Mouse (Mus musculus): ENCODE data around the gene Asb10. TPM values are rescaled to one million over a fixed set of nuclear protein-coding genes. Genes with fewer than 3 reads are reported as not detected.
A peak's percentile ranks its signal among the peaks of the same experiment; 100 is the strongest.

Asb10 gene
- polyA plus RNA-seq, 1 experiment from 2014 or later = 0.16 TPM

DNA sequence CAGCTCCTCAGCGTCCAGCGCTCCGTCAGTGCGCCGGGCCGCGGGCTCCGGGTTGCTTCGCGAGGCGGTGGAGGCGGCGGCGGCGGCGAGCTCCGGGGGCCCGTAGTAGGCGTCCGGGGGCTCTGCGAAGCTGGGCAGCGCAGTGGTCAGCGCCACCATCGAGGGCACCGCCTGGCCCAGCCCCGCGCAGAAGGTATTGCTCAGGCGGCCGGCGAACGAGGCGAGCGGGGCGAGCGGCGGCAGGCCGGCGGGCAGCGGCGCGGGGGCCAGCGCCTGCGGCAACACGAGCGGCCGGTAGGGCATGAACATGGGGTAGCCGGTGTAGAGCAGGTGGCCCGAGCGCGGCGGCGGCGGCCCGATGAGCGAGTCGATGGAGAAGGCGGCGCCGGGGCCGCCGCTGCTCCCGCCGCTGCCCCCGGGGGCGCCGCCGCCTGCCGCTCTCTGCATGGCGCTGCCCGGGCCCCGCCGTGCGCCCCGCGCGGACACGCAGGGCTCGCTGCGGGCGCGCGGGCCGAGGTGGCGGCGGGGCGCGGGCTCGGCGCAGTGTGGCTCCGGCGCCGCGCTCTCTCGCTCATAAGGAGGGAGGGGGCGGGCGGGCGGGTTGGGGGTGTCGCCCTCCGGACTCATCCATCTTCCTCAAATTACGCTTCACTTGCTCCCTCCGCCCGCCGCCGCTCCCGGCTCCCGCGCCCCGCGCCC lies 14.4 kb downstream of the Asb10 start:
- Histone ChIP-seq H3K4me2 (ENCODE audit: low read depth, low read length) (peak overlapping the region; percentile 90), H3K27ac (ENCODE audit: low read length) (no peak overlapping the region), H3K27me3 (replicated peaks; ENCODE audit: control insufficient read depth, insufficient read depth, low read length) (peaks cover 83% of the 10 kb centered on the region), H3K36me3 (ENCODE audit: control insufficient read depth, insufficient read depth, low read length) (no peaks in the 10 kb centered on the region), H3K4me3 (ENCODE audit: low read length) (peak overlapping the region; percentile 49), H3K9ac (ENCODE audit: low read depth, low read length) (peak overlapping the region; percentile 43; the same call in 1 of the 2 replicates), H3K9me3 (ENCODE audit: control insufficient read depth, low read length) (no peaks in the 10 kb centered on the region), H3K4me1 (ENCODE audit: control insufficient read depth, insufficient read depth, low read length) (peaks cover 14% of the 10 kb centered on the region)
- ATAC-seq = 0 out of 2 replicates have a peak, but pooled peaks have one; percentile 29
- WGBS = under 1% methylated on average over 54 of the region's 109 CpGs

DNA sequence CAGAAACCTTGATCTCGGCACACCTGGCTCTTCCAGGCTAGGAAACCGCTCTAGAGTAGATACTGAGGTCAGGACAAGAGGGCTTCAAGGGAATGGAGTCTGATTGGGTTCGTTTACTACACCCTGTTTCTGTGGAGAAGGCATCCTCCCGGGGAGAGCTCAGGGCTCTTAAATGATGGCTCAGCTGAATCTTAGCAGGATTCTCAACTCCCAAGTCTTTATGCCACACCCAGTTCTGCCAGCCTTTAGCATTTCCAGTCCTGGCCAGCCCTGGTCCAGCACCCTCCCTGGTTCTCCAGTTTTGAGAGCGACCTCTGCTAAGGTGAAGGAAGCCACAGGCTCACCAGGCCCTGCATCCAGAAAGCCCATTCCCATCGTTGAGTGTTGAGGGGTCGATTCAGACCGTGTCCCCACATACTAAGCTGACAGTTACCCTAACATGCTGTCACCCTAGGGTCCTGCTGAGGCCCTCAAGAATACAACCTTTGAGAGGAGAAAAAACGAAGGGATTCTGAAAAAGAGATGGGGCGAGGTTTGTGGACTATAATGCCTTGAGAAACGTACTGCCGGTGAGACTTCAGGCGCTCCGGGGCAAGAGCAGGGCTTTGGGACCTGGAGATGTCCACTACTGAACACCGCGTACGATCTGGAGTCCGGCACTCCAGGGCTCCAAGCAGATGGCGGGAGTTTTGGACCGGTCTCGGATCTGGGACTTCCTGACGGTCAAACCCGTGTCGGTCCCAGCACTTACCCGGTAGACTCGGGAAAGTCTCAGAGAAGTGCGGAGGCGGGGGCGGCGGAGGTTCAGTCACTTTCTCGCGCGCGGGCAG lies 15.2 kb downstream of the Asb10 start:
- no peaks in the 10 kb centered on the region for H3K36me3 ChIP-seq (ENCODE audit: control insufficient read depth, insufficient read depth, low read length)
- no peak for ATAC-seq
- peak overlapping the region; percentile 49 for H3K4me3 ChIP-seq (ENCODE audit: low read length)
- no peak overlapping the region for H3K27ac ChIP-seq (ENCODE audit: low read length)
- H3K9ac ChIP-seq (ENCODE audit: low read depth, low read length) = peak overlapping the region; percentile 29; the same call in 1 of the 2 replicates
- peaks cover 14% of the 10 kb centered on the region for H3K4me1 ChIP-seq (ENCODE audit: control insufficient read depth, insufficient read depth, low read length)
- peaks cover 77% of the 10 kb centered on the region for H3K27me3 ChIP-seq (replicated peaks; ENCODE audit: control insufficient read depth, insufficient read depth, low read length)
- WGBS = 4% methylated on average over 34 of the region's 34 CpGs
- H3K9me3 ChIP-seq (ENCODE audit: control insufficient read depth, low read length) = no peaks in the 10 kb centered on the region
- H3K4me2 ChIP-seq (ENCODE audit: low read depth, low read length) = peak overlapping the region; percentile 90

GRCm38 (mm10) chr5:24524522-24524921 lies 16.3 kb downstream of the Asb10 start:
- no peaks in the 10 kb centered on the region for H3K36me3 ChIP-seq (ENCODE audit: control insufficient read depth, insufficient read depth, low read length)
- H3K4me1 ChIP-seq (ENCODE audit: control insufficient read depth, insufficient read depth, low read length) = peaks cover 14% of the 10 kb centered on the region
- no peaks in the 10 kb centered on the region for H3K9me3 ChIP-seq (ENCODE audit: control insufficient read depth, low read length)
- WGBS = 17% methylated on average over 4 of the region's 4 CpGs
- H3K9ac ChIP-seq (ENCODE audit: low read depth, low read length) = no peak overlapping the region
- no peak for ATAC-seq
- no peak overlapping the region for H3K4me2 ChIP-seq (ENCODE audit: low read depth, low read length)
- H3K4me3 ChIP-seq (ENCODE audit: low read length) = no peak overlapping the region
- H3K27ac ChIP-seq (ENCODE audit: low read length) = no peak overlapping the region
- H3K27me3 ChIP-seq (replicated peaks; ENCODE audit: control insufficient read depth, insufficient read depth, low read length) = peaks cover 78% of the 10 kb centered on the region

DNA sequence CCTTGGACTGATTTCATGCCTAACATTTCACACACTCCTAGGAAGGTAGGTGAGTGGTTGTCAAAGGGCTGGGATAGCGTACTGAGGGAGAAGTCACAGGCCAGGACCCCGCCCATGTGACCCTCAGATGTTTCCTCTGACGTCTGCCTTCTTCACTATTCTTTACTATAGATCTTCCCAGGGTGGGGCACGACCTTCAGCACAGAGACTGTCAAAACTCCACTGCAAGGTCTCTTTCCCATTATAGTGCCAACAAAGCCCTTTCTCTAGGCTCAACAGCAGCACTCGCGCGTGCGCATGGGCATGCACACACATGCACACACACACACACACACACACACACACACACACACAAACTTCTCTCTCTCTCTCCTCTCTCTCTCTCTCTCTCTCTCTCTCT lies 17.0 kb downstream of the Asb10 start:
- Histone ChIP-seq H3K4me1 (ENCODE audit: control insufficient read depth, insufficient read depth, low read length) (peaks cover 14% of the 10 kb centered on the region), H3K9me3 (ENCODE audit: control insufficient read depth, low read length) (no peaks in the 10 kb centered on the region), H3K36me3 (ENCODE audit: control insufficient read depth, insufficient read depth, low read length) (no peaks in the 10 kb centered on the region), H3K27ac (ENCODE audit: low read length) (no peak overlapping the region), H3K4me2 (ENCODE audit: low read depth, low read length) (no peak overlapping the region), H3K4me3 (ENCODE audit: low read length) (no peak overlapping the region), H3K9ac (ENCODE audit: low read depth, low read length) (no peak overlapping the region), H3K27me3 (replicated peaks; ENCODE audit: control insufficient read depth, insufficient read depth, low read length) (peaks cover 71% of the 10 kb centered on the region)
- ATAC-seq = no peak
- 43% methylated on average over 8 of the region's 8 CpGs for WGBS

GRCm38 (mm10) chr5:24521366-24521765 lies 19.4 kb downstream of the Asb10 start:
- Histone ChIP-seq H3K27me3 (replicated peaks; ENCODE audit: control insufficient read depth, insufficient read depth, low read length) (peaks cover 48% of the 10 kb centered on the region), H3K4me2 (ENCODE audit: low read depth, low read length) (no peak overlapping the region), H3K4me3 (ENCODE audit: low read length) (no peak overlapping the region), H3K9ac (ENCODE audit: low read depth, low read length) (no peak overlapping the region), H3K27ac (ENCODE audit: low read length) (no peak overlapping the region), H3K9me3 (ENCODE audit: control insufficient read depth, low read length) (no peaks in the 10 kb centered on the region), H3K36me3 (ENCODE audit: control insufficient read depth, insufficient read depth, low read length) (no peaks in the 10 kb centered on the region), H3K4me1 (ENCODE audit: control insufficient read depth, insufficient read depth, low read length) (peaks cover 5% of the 10 kb centered on the region)
- ATAC-seq = no peak
- WGBS = 58% methylated on average over 8 of the region's 8 CpGs

DNA sequence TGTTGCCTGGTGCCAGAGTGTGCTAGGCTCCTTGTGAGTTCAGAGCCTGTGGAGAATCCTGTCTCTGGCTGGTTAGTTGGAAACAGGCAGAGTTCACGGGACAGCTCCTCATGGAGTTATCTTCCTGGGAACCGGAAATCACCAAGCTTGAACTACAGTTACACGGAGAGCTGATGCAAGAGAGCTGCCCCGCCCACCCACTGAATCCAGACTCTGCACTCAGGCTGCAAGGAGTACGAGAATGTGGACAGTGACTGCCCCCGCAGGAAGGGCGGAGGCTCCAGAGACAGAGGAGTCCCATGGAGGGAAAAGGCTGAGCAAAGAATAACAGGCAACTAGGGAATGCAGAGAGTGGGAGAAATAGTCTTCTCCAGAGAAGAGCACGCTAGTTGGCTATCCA lies 28.5 kb downstream of the Asb10 start:
- no peak overlapping the region for H3K4me2 ChIP-seq (ENCODE audit: low read depth, low read length)
- H3K9ac ChIP-seq (ENCODE audit: low read depth, low read length) = no peak overlapping the region
- no peak overlapping the region for H3K27ac ChIP-seq (ENCODE audit: low read length)
- H3K4me3 ChIP-seq (ENCODE audit: low read length) = no peak overlapping the region
- no peaks in the 10 kb centered on the region for H3K36me3 ChIP-seq (ENCODE audit: control insufficient read depth, insufficient read depth, low read length)
- H3K27me3 ChIP-seq (replicated peaks; ENCODE audit: control insufficient read depth, insufficient read depth, low read length) = no peaks in the 10 kb centered on the region; the same call in 1 of the 2 replicates
- 35% methylated on average over 8 of the region's 8 CpGs for WGBS
- H3K9me3 ChIP-seq (ENCODE audit: control insufficient read depth, low read length) = no peaks in the 10 kb centered on the region; the same call in 1 of the 2 replicates
- ATAC-seq = peak; percentile 84
- H3K4me1 ChIP-seq (ENCODE audit: control insufficient read depth, insufficient read depth, low read length) = no peaks in the 10 kb centered on the region

DNA sequence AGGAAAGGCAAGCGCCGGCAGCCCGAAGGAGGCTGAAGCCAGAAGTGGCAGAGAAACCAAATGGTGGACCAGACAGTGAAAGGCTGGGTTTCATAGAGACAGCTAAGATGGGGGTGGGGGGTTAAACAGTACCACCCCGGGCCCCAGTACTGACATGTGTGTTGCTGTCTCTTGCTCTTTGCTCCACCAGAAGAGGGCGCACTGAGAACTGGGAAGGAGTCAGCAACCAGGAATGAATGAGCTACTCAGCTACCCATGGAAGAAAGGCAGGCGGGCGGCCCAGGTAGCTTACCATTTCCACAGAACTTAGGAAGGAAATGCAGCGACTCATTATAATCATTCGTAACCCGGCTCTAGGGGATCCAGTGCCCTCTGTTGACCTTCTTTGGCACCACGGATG lies 30.1 kb downstream of the Asb10 start:
- no peak overlapping the region for H3K4me2 ChIP-seq (ENCODE audit: low read depth, low read length)
- no peak overlapping the region for H3K9ac ChIP-seq (ENCODE audit: low read depth, low read length)
- H3K9me3 ChIP-seq (ENCODE audit: control insufficient read depth, low read length) = no peaks in the 10 kb centered on the region; the same call in 1 of the 2 replicates
- H3K36me3 ChIP-seq (ENCODE audit: control insufficient read depth, insufficient read depth, low read length) = no peaks in the 10 kb centered on the region
- no peak overlapping the region for H3K4me3 ChIP-seq (ENCODE audit: low read length)
- no peaks in the 10 kb centered on the region for H3K4me1 ChIP-seq (ENCODE audit: control insufficient read depth, insufficient read depth, low read length)
- no peaks in the 10 kb centered on the region; the same call in 1 of the 2 replicates for H3K27me3 ChIP-seq (replicated peaks; ENCODE audit: control insufficient read depth, insufficient read depth, low read length)
- H3K27ac ChIP-seq (ENCODE audit: low read length) = no peak overlapping the region
- 52% methylated on average over 11 of the region's 11 CpGs for WGBS
- ATAC-seq = no peak

- WGBS = 90% methylated on average over 7 of the region's 7 CpGs
- H3K4me2 ChIP-seq (ENCODE audit: low read depth, low read length) = no peak overlapping the region
- no peak for ATAC-seq
- H3K4me3 ChIP-seq (ENCODE audit: low read length) = no peak overlapping the region
- no peak overlapping the region for H3K27ac ChIP-seq (ENCODE audit: low read length)
- H3K4me1 ChIP-seq (ENCODE audit: control insufficient read depth, insufficient read depth, low read length) = no peaks in the 10 kb centered on the region
- H3K9me3 ChIP-seq (ENCODE audit: control insufficient read depth, low read length) = no peaks in the 10 kb centered on the region; the same call in 1 of the 2 replicates
- H3K27me3 ChIP-seq (replicated peaks; ENCODE audit: control insufficient read depth, insufficient read depth, low read length) = peaks cover 3% of the 10 kb centered on the region; the same call in 1 of the 2 replicates
- no peaks in the 10 kb centered on the region for H3K36me3 ChIP-seq (ENCODE audit: control insufficient read depth, insufficient read depth, low read length)
- H3K9ac ChIP-seq (ENCODE audit: low read depth, low read length) = no peak overlapping the region
Measured at GRCm38 (mm10) chr5:24508406-24508805, 32.4 kb downstream of the Asb10 start.

- Histone ChIP-seq H3K4me3 (ENCODE audit: low read length) (no peak overlapping the region), H3K27me3 (replicated peaks; ENCODE audit: control insufficient read depth, insufficient read depth, low read length) (peaks cover 3% of the 10 kb centered on the region; the same call in 1 of the 2 replicates), H3K27ac (ENCODE audit: low read length) (no peak overlapping the region), H3K4me2 (ENCODE audit: low read depth, low read length) (no peak overlapping the region), H3K4me1 (ENCODE audit: control insufficient read depth, insufficient read depth, low read length) (no peaks in the 10 kb centered on the region), H3K9ac (ENCODE audit: low read depth, low read length) (no peak overlapping the region), H3K9me3 (ENCODE audit: control insufficient read depth, low read length) (no peaks in the 10 kb centered on the region; the same call in 1 of the 2 replicates), H3K36me3 (ENCODE audit: control insufficient read depth, insufficient read depth, low read length) (peaks cover 13% of the 10 kb centered on the region; the same call in 1 of the 2 replicates)
- ATAC-seq = no peak
- 59% methylated on average over 2 of the region's 2 CpGs for WGBS
Measured at GRCm38 (mm10) chr5:24505513-24505912, 35.3 kb downstream of the Asb10 start.
